Mouse (Mus musculus): ENCODE measurements around the gene Plcz1.

GRCm38 (mm10) chr6:139989597-139989996 lies 51.7 kb downstream of the Plcz1 start:
- TF ChIP-seq POLR2A (IDR thresholded peaks at IDR 0.05; ENCODE audit: borderline replicate concordance, control insufficient read depth, low read depth, low read length) (no peak), CTCF (IDR thresholded peaks at IDR 0.05; ENCODE audit: control insufficient read depth, insufficient read depth, low read length) (no peak)

All from bone marrow, adult 2 months (tissue).